Mouse (Mus musculus): ENCODE measurements around the gene Zfp771.

GRCm38 (mm10) chr7:127244658-127245510, 810 bp downstream of the Zfp771 start:
- TF ChIP-seq CTCF (IDR thresholded peaks at IDR 0.05; ENCODE audit: control insufficient read depth, insufficient read depth, insufficient replicate concordance, low read depth, low read length) (no peak), POLR2A (IDR thresholded peaks at IDR 0.05; ENCODE audit: control insufficient read depth, low read depth, low read length) (no peak)
